Mouse (Mus musculus) midbrain, embryonic 11.5 days (tissue): ENCODE measurements around the gene Rilpl1. TPM values are rescaled to one million over a fixed set of nuclear protein-coding genes. Genes with fewer than 3 reads are reported as not detected.

Experiments
- ATAC-seq: fragments of 200-750 bp; cut with Nextera tagmentation; 2 replicates; pipeline ENCODE4 v1.8.0; 2017; ENCODE audit warnings: moderate TSS enrichment, moderate library complexity; ENCODE audit not compliant: low FRiP score
- DNase-seq: peaks from one replicate; pipeline ENCODE4 v3.0.0; 2015; ENCODE audit warnings: low spot score; ENCODE audit errors: missing footprints
- H3K27ac ChIP-seq: fragments of 300-500 bp; sonication (generic); 2 replicates; pipeline ENCODE4 v1.5.1; 2014; ENCODE audit warnings: low read depth, low read length
- H3K27me3 ChIP-seq: fragments of 300-500 bp; sonication (generic); 2 replicates; pipeline ENCODE4 v1.6.1; 2014; ENCODE audit warnings: mild to moderate bottlenecking, low read length, moderate library complexity, mixed read lengths; ENCODE audit not compliant: control insufficient read depth, insufficient read depth
- H3K36me3 ChIP-seq: fragments of 300-500 bp; sonication (generic); 2 replicates; pipeline ENCODE4 v1.6.1; 2014; ENCODE audit warnings: mild to moderate bottlenecking, low read length, moderate library complexity, mixed read lengths; ENCODE audit not compliant: control insufficient read depth, insufficient read depth
- H3K4me1 ChIP-seq: fragments of 300-500 bp; sonication (generic); 2 replicates; pipeline ENCODE4 v1.6.1; 2014; ENCODE audit warnings: low read length; ENCODE audit not compliant: control insufficient read depth, insufficient read depth
- H3K4me2 ChIP-seq: fragments of 300-500 bp; sonication (generic); 2 replicates; pipeline ENCODE4 v1.6.1; 2014; ENCODE audit warnings: mild to moderate bottlenecking, moderate library complexity
- H3K4me3 ChIP-seq: fragments of 300-500 bp; sonication (generic); 2 replicates; pipeline ENCODE4 v1.5.1; 2014; ENCODE audit warnings: low read depth, low read length
- H3K9ac ChIP-seq: fragments of 300-500 bp; sonication (generic); 2 replicates; pipeline ENCODE4 v1.6.1; 2014; ENCODE audit warnings: low read length
- H3K9me3 ChIP-seq: fragments of 300-500 bp; sonication (generic); 2 replicates; pipeline ENCODE4 v1.6.1; 2016; ENCODE audit warnings: low read length; ENCODE audit not compliant: control insufficient read depth
- WGBS: fragments of 180-500 bp; shearing (Covaris S2); extraction: QIAGEN DNeasy Blood & Tissue Kit; methylation state at CpG from one replicate; pipeline ENCODE4 v1.1.7; 2014; 5-methylcytosine and 5-hydroxymethylcytosine counted together
- polyA plus RNA-seq: library from polyadenylated mRNA; unstranded; fragments of >200 nt; fragmentation: Nextera tagmentation; extraction: Ambion mirVana; gene quantifications from 2 replicates; pipeline ENCODE4 v1.2.1, GENCODE M21; 2014

Rilpl1 gene
- polyA plus RNA-seq, 1 experiment from 2014 or later = 21.7 TPM

DNA sequence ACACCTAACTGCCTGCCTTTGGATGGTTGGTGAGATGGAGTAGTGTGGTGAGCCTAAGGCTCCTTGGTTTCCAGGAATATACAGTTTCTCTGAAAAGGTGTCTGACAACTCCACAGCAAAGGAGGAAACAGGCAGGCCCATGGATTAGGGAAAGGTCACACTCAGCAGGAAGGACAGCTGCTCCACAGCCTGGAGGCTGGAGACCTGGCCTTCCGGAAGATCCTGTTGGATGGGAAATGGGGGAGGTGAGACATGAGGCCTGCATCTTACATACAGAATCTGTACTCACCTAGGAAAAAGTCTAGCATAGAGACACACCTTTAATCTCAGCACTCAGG lies 77.1 kb downstream of the Rilpl1 start:
- Histone ChIP-seq H3K36me3 (peaks cover 46% of the 10 kb centered on the region), H3K27me3 (no peaks in the 10 kb centered on the region), H3K9me3 (no peaks in the 10 kb centered on the region), H3K4me2 (no peak overlapping the region), H3K4me3 (no peak overlapping the region), H3K9ac (no peak overlapping the region), H3K27ac (no peak overlapping the region), H3K4me1 (peaks cover 5% of the 10 kb centered on the region; the same call in 1 of the 2 replicates)
- DNase-seq (no peak), ATAC-seq (no peak)
- 80% methylated on average over 1 of the region's 1 CpGs for WGBS

DNA sequence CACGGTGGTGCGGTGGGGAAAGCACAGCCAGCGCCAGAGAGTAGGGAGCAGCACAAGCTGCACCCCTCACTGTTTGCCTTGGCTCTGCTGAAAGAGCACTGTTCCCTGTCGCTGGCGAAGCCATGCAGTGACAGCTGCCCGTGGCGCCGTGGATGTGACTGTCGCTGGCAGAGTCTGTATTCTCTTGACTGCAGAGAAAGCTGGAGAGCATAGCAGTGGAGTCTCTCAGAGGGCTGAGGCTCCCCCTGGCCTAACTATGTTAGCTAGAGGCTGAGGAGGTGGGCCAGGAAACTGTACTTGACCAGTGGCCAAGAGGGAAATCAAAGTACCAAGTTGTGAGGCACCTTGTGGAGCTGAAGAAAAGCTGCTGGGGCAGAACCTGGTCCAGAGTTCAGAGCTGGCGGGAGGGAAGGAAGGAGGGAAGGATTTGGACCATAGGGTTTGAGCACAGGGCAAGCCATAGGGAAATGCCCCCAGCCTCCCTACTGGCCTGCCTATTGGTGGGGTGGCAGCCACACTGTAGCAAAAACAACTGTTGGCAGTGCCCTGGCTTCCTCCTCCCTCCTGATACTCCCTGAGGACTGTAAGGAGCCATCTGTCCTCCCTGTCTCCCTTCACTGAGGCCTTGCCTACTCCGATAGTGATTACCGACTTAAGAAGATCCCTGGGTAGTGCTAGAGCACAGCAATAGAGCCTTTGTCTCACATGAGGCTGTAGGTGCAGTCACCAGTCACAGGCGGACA lies 77.7 kb downstream of the Rilpl1 start:
- no peak overlapping the region for H3K27ac ChIP-seq

DNA sequence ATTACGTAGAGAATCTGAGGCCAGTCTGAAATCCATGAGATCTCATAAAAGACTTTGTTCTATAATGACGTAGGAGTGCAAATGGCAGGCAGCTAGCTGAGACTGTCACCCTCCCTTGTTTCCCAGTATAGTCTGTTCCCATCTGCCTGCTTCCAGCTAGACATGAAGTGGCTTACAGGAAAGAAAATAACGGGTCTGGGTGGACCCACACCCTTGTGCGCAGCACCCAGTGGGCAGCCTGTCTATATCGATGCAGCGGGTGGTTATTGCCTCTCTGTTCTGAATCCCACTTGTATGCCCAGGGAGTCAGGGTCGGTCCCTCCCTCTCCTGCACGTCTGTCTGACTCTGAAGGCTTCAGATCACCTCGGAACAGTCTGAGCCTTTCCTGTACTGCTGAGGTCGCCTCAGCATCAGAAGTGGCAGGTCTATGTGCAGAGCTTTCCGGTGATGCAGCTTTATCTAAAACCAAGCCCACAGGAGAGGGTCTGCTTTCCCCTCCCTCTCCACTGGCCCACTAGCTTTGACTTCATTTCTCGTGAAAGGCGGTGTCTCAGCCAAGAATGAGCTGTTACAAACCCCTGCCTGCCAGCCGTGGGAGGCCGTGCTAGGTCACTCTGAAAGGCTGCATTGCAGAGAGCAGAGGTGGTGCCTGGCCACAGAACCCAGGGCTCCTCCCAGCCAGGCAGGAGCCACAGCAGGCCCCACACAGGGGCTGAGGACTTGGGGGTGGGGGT lies 78.5 kb downstream of the Rilpl1 start:
- H3K36me3 ChIP-seq = peaks cover 51% of the 10 kb centered on the region
- H3K4me1 ChIP-seq = peaks cover 5% of the 10 kb centered on the region; the same call in 1 of the 2 replicates
- no peaks in the 10 kb centered on the region for H3K9me3 ChIP-seq
- ATAC-seq (no peak), DNase-seq (no peak)
- no peak overlapping the region for H3K4me2 ChIP-seq
- WGBS = 84% methylated on average over 15 of the region's 15 CpGs
- H3K9ac ChIP-seq = no peak overlapping the region
- H3K27me3 ChIP-seq = no peaks in the 10 kb centered on the region
- H3K27ac ChIP-seq = no peak overlapping the region
- no peak overlapping the region for H3K4me3 ChIP-seq

More for the DNA sequence above, 77.7 kb downstream of the Rilpl1 start:
- DNase-seq (no peak), ATAC-seq (no peak)
- Histone ChIP-seq H3K36me3 (peaks cover 49% of the 10 kb centered on the region), H3K9me3 (no peaks in the 10 kb centered on the region), H3K4me3 (no peak overlapping the region), H3K27me3 (no peaks in the 10 kb centered on the region), H3K4me2 (no peak overlapping the region), H3K9ac (no peak overlapping the region), H3K4me1 (peaks cover 5% of the 10 kb centered on the region; the same call in 1 of the 2 replicates)
- WGBS = 83% methylated on average over 13 of the region's 13 CpGs

DNA sequence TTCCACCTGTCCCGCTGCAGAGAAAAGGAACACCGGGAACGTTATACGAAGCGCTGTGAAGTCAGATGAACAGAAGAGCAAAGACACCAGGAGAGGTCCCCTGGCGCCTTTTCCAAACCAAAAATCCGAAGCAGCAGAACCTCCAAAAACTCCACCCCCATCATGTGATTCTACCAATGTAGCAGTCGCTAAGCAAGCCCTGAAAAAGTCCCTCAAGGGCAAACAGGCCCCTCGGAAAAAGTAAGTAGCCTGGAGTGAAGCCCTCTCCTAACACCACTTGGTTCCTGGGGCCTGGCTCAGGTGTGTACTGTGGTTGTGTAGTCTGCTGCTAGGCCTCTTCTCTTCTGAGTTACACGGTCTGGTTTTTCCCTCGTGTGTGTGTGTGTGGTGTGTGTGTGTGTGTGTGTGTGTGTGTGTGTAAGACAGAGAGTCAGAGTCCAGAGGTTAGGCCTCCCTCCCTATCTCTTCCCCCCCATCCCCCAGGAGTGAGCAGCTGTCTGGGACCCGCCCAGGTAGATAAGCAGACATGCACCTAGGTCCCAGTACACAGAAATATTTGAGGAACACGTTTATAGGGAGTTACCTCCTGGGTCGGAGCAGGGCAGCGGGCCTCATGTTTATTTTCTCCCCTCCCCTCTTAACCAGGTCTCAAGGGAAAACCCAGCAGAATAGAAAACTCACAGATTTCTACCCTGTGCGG lies 80.4 kb downstream of the Rilpl1 start:
- Histone ChIP-seq H3K27me3 (no peaks in the 10 kb centered on the region), H3K4me2 (no peak overlapping the region), H3K9ac (no peak overlapping the region), H3K4me3 (no peak overlapping the region), H3K27ac (no peak overlapping the region), H3K36me3 (peaks cover 36% of the 10 kb centered on the region), H3K9me3 (no peaks in the 10 kb centered on the region), H3K4me1 (peaks cover 15% of the 10 kb centered on the region)
- 89% methylated on average over 16 of the region's 16 CpGs for WGBS
- DNase-seq (no peak), ATAC-seq (no peak)

DNA sequence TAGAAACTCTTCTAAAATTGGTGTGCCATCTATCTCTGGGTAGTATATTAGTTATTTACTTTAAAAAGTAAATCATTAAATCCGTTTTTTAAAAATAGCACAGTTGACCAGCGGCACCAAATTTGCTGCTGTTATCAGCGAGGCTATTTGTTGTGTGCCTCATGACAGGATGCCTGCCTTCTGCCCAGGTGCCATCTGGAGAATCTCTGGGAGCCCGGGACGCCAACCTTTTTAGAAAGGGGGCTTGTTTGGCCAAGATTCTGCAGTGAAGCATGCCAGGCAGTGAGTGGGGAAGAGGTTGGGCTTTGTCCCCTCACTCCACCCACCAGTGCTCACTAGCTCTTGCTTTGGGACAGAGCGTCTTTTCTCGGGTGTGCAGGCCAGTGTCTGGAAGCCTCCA lies 81.1 kb downstream of the Rilpl1 start:
- 85% methylated on average over 7 of the region's 7 CpGs for WGBS
- no peak overlapping the region for H3K4me3 ChIP-seq
- ATAC-seq (no peak), DNase-seq (no peak)
- H3K9me3 ChIP-seq = no peaks in the 10 kb centered on the region
- no peaks in the 10 kb centered on the region for H3K27me3 ChIP-seq
- H3K27ac ChIP-seq = no peak overlapping the region
- H3K9ac ChIP-seq = no peak overlapping the region
- peaks cover 34% of the 10 kb centered on the region for H3K36me3 ChIP-seq
- H3K4me2 ChIP-seq = no peak overlapping the region
- H3K4me1 ChIP-seq = peaks cover 15% of the 10 kb centered on the region

DNA sequence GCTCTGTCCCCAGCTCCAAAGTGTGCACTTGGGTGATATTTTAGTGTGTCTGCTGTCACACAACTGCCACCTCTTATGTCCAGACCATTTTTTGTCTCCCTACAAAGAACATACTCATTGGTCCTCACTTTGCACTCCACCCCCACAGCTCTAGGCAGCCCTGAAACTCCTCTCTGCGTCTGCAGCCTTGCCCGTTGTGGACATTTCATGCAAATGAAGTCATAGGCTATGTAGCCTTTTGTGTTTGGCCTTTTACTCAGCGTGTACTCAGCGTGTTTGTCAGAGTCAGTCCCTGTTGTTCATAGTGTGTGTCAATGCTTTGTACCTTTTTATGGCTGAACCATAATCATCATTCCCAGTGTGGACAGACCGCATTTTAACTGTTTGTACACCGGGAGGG lies 81.7 kb downstream of the Rilpl1 start:
- no peak overlapping the region for H3K9ac ChIP-seq
- H3K9me3 ChIP-seq = no peaks in the 10 kb centered on the region
- peaks cover 34% of the 10 kb centered on the region for H3K36me3 ChIP-seq
- no peak overlapping the region for H3K4me2 ChIP-seq
- H3K27me3 ChIP-seq = no peaks in the 10 kb centered on the region
- H3K27ac ChIP-seq = no peak overlapping the region
- peaks cover 19% of the 10 kb centered on the region for H3K4me1 ChIP-seq
- no peak overlapping the region for H3K4me3 ChIP-seq
- 73% methylated on average over 6 of the region's 6 CpGs for WGBS
- no peak for DNase-seq
- no peak for ATAC-seq

DNA sequence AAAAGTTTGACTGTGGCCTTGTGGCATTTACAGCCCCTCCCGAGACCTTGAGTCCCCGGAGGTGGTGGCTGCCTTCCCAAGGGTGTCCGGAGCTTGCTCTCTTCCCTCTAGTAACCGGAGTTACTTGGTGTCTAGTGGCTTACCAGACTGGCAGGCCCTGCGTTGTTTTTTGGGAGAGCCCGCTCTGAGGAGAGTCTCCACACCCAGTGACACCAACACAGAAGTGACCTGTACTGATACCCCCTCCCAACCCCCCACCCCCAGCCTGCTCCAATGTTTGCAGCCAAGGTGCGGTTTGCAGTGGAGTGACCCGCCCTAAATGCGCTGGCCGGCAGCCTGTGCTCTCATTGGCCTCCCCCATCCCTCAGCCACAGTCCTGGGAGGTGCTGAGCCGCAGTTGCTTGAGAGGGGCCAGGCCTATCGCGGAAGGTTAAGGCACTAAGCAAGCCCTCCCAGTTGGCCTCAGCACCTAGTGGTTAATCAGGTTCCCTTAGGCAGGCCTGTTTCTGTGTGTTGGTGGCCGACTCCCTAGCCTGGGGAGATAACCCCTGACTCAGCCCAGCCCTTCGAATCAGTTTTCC lies 84.8 kb downstream of the Rilpl1 start:
- Histone ChIP-seq H3K27me3 (no peaks in the 10 kb centered on the region), H3K36me3 (peaks cover 19% of the 10 kb centered on the region), H3K4me1 (peaks cover 19% of the 10 kb centered on the region), H3K27ac (peak overlapping the region; percentile 53; the same call in 1 of the 2 replicates), H3K4me2 (peak overlapping the region; percentile 90), H3K4me3 (peak overlapping the region; percentile 95), H3K9me3 (no peaks in the 10 kb centered on the region), H3K9ac (peak overlapping the region; percentile 92)
- whole genome bisulfite sequencing = 4% methylated on average over 15 of the region's 15 CpGs
- DNase-seq = peak; percentile 92
- peak; percentile 38; the same call in 1 of the 2 replicates for ATAC-seq

DNA sequence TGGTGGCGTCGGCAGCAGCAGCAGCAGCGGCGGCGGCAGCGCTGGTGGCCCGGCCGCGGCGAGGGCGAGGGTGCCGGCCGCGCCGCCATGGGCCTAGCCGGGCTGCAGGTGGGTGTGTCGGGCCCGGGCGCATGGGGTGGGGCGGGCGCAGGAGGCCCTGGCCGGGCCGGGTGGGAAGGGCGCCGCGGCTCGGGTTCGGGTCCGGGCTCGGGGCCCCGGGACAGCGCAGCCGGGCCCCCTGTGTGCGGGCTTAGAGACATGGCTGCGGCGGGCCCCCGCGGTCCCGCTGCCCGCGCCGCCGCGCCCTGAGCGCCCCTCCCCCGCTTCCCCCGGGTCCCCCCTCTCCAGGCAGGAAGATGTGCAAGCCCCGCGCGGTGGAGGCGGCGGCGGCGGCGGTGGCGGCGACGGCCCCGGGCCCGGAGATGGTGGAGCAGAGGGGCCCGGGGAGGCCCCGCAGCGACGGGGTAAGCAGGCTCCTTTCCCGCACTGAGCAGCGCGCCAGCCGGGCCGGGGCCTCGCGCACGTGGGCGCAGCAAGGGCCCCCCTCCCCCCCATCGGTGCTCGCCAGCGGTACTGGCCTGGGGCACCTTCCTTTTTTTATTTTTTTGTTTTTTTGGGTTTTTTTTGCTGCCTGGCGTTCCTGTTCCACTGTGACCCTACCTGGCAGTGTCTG lies 85.4 kb downstream of the Rilpl1 start:
- H3K9me3 ChIP-seq = no peaks in the 10 kb centered on the region
- WGBS = 0% methylated on average over 17 of the region's 77 CpGs
- DNase-seq (peak; percentile 94), ATAC-seq (peak; percentile 68)
- peaks cover 19% of the 10 kb centered on the region for H3K36me3 ChIP-seq
- peaks cover 22% of the 10 kb centered on the region for H3K4me1 ChIP-seq
- H3K27me3 ChIP-seq = no peaks in the 10 kb centered on the region
- H3K27ac ChIP-seq = peak overlapping the region; percentile 53
- peak overlapping the region; percentile 92 for H3K9ac ChIP-seq
- peak overlapping the region; percentile 95 for H3K4me3 ChIP-seq
- peak overlapping the region; percentile 90 for H3K4me2 ChIP-seq
